Mouse (Mus musculus) lung, adult 2 months (tissue): ENCODE measurements around the gene Parp2.

Experiments used
- CTCF ChIP-seq: fragments of 200-500 bp; IDR thresholded peaks from 2 replicates; pipeline ENCODE4 v1.5.1; 2011; ENCODE audit warnings: mild to moderate bottlenecking, low read length, control low read depth; ENCODE audit not compliant: insufficient read depth
- POLR2A ChIP-seq: fragments of 200-500 bp; IDR thresholded peaks from 2 replicates; pipeline ENCODE4 v1.6.1; 2011; ENCODE audit warnings: low read depth, mild to moderate bottlenecking, control low read depth, low read length, borderline replicate concordance; ENCODE audit errors: extremely low read depth

- TF ChIP-seq CTCF, result no peak
- no peak for TF ChIP-seq POLR2A
Observed at GRCm38 (mm10) chr14:50802441-50802840, 5.2 kb upstream of the Parp2 start.
